Mouse (Mus musculus): ENCODE data around the gene Ptprs.
A peak's percentile ranks its signal among the peaks of the same experiment; 100 is the strongest.
"Not testable (repeated sequence)": the region's sequence is repeated elsewhere in the genome, so short reads cannot be mapped to it uniquely, and the experiment has no call there.

Gene Ptprs

GRCm38 (mm10) chr17:56476402-56476752 is at the start of gene Ptprs:
TSS of gene Ptprs (minus strand) at chr17:56476483.
- DNase-seq (ENCODE audit: low read depth, low spot score), result peak; percentile 93

GRCm38 (mm10) chr17:56524943-56525342 is 48.7 kb upstream of the Ptprs start:
- no peak for DNase-seq (ENCODE audit: low read depth, low spot score)

DNA sequence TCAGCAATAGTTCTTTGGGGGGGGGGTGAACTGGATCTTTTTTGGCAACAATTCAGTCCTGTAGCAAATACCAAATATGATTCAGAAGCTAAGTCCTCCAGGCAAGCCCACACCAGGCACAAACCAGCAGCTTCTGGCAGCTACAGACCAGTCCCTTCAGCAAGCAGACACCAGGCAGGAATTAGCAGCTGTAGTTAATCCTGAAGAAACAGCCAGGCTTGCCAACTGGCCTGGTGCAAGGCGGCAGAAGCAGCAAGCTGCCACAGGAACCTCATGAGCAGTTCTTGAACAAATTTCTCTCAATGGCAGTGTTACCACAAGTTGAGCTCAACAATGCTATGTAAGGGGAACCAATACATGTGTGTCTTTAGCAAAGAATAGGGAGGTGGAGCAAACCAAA is 46.5 kb upstream of the Ptprs start:
- no peak for DNase-seq (ENCODE audit: low read depth, low spot score)

DNA sequence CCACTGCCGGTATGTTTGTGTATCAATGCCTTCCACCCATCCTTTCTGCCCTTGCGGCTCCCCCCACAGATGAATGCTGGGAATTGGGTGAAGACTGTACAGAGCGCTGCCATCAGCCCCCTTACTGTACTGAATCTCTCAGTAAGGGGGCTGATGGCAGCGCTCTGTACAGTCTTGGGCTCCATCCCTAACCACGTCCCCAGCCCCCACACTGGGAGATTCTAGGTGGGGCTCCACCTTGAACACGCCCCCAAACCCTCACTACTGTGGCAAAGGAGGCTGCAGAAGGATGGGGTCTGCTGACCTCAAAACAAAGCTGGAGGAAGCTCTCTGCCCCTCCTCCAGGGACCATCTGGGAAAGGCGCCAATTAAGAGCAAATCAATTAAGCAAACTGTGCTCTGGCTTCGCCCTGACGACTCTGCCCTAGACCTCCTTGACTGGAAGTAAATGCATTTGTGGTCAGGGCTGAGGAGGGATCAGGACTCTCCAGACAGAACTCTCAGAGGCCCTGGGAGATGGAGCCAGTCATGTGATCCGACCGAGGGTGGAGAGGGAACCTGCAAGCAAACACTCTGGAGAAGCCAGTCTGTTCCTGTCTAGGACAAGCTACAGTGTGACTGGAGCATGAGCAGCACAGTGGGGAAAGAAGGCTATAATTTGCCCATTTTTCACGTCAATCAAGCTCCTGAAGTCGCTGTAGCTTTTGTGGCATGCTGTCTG is 39.6 kb upstream of the Ptprs start:
- DNase-seq (ENCODE audit: low read depth, low spot score), result no peak

DNA sequence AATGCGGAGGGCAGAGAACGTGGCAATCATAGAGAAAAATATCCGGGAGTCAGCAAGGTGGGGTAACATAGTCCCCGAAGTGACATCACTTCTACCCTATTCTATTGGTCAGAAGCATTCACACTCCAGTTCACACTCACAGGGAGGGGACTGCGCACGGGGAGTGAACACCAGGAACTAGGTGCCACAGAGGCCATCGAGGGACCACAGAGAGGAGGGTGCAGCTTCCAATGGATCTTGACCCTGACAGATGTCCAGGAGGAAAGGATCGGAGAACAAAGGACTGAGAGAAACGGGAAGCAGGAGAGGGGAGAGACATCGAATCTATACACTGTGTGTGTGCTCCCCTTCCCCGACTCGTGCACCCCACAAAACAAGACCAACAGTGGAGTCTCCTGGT is 38.6 kb upstream of the Ptprs start:
- DNase-seq (ENCODE audit: low read depth, low spot score), result no peak

DNA sequence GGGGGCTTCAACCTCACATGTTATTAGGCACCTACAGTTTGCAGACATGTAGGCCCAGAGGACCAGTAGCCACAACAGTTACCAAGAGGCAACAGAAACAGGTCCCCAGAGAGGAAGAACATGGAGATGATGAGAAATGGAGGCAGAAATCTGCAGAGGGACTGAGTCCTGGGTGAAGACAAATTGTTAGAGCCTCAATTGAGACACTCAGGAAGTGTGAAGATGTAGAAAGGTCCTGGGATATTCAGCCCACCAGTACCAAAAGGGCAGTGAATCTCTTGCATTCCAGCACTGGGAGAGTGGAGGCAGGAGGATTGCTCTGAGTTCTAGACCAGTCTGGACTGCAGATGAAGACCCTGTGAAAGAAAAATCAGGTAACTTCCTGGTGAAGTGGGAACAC is 38.0 kb upstream of the Ptprs start:
- DNase-seq (ENCODE audit: low read depth, low spot score), result no peak

GRCm38 (mm10) chr17:56512310-56512709 is 36.0 kb upstream of the Ptprs start, which contains the start of gene Znrf4:
TSS of gene Znrf4 (minus strand) at chr17:56512431.
- DNase-seq (ENCODE audit: low read depth, low spot score), result no peak

DNA sequence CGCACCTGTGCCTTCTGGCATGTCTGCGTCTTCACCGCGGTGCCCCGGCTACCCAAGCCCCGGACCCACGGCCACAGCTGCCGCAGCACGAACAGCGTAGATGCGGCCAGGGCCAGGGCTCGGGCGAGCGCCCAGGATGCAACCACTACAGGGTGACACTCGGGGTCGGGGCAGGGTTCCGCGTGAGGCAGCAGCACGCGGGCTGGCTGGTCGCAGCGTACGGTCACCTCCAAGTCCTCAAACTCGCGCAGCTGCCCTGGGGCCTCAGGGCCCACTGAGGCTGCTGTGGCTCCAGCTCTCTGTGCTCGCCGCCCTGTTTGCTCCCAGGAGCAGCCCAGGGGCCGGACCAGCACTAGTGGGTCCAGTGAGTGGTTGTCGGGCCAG is 35.4 kb upstream of the Ptprs start:
- no peak for DNase-seq (ENCODE audit: low read depth, low spot score)

DNA sequence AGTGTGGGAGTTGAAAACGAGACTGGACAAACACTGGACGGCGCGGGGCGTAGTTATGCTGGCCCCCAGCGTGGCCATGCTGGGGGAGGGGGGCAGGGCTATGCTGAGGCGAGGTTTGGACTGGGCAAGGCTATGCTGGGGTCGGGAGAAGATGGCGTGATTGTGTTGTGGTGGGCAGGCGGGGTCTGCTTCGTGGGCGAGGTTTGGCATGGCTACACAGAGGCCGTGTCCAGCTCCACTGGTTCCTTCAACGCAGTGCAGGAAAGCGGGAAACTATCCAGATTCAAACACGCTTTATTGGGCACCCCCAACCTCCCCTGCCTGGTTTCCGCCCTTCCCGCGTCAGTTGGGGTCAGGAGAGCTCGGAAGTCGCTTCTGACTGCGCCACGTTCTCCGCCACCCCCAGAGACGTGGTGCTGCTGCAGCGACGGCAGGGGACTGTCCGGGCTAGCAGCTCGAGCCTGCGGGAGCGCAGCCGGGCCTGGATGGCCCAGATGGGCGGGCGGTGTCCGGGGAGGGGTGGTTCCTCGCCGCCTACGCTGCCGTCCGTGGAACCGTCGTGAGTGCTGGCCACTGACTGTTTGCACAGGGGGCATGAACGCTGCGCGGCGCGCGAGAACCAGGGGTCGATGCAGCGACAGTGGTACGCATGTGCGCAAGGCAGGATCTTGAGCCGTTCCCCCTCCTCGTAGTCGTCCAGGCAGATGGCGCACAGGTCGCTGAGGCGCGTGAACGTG is 34.9 kb upstream of the Ptprs start:
- no peak for DNase-seq (ENCODE audit: low read depth, low spot score)

GRCm38 (mm10) chr17:56510473-56510969 is 34.2 kb upstream of the Ptprs start:
- no peak for DNase-seq (ENCODE audit: low read depth, low spot score)

GRCm38 (mm10) chr17:56509707-56510472 is 33.6 kb upstream of the Ptprs start:
- DNase-seq (ENCODE audit: low read depth, low spot score), result no peak

DNA sequence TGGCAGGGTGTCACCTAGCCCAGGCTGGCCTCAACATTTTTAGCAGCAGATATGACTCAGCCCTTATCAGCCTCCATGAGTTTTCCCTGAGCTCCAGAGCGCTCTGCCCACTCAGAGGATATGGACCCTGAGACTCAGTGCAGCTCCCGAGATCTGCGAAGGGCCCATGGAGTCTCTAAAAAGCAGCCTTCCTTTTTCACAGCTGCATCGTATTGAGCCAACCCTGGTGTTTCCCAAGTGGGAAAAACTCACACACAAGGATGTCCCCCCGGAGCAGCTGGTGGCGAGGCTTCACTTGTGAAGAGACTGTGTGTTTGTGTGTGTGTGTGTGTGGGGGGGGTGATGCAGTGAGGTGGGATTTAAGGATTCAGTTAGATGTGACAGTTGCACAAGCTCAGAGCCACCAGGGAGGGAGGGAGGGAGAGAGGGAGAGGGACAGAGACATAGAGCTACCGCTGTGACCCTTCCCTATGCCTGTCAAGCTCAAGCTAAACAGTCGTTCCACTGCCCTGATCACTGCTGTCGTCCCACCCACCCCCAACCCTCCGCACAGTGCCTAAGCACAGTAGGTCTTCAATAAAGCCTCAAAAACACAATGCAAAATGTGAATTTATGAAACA is 32.8 kb upstream of the Ptprs start:
- no peak for DNase-seq (ENCODE audit: low read depth, low spot score)

GRCm38 (mm10) chr17:56507161-56508068 is 31.1 kb upstream of the Ptprs start:
- DNase-seq (ENCODE audit: low read depth, low spot score), result peak; percentile 88

- no peak for DNase-seq (ENCODE audit: low read depth, low spot score)
These were observed 30.3 kb upstream of the Ptprs start for GRCm38 (mm10) chr17:56506417-56507065.

DNA sequence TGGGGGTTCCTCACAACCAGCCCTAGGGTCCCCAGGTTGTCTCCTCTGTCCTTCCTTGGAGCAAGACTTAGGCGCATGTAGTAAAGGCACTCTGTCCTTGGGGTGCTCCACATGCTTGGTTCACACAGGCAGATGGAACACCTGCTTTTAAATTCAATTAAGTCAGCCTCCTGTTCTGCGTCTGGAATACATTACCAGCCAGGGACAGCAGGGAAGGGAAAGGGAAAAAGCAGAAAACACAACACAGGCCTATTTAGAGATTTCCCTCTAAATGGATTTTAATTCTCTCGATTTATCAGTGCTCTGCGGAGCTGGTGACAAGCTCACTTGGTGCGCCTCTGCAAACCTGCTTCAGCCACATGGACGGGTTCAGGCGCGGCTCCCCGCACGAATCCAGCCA is 29.1 kb upstream of the Ptprs start:
- no peak for DNase-seq (ENCODE audit: low read depth, low spot score)

DNA sequence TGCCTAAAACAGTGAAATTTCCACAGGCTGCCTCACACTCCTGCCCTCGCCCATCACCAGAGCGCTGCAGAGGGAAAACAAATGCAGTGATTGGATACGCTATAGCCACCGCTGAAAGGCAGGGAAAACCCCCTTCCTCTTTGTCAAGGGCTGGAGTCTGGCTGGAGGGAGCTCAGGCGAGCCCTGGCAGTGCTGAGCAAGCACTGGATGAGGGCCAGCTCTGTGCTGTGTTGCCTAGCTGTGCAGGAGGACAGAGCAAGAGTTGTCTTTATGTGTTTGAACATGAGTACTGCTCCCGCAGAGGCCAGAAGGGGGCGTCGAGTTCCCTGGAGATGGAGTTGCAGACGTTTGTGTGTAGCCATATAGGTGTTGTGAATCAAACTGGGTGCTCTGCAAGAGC is 26.2 kb upstream of the Ptprs start:
- no peak for DNase-seq (ENCODE audit: low read depth, low spot score)

- not testable (repeated sequence) for DNase-seq (ENCODE audit: low read depth, low spot score)
These were observed 25.5 kb upstream of the Ptprs start for GRCm38 (mm10) chr17:56501635-56502400.

- no peak for DNase-seq (ENCODE audit: low read depth, low spot score)
These were observed 22.9 kb upstream of the Ptprs start for GRCm38 (mm10) chr17:56499229-56499628.

DNA sequence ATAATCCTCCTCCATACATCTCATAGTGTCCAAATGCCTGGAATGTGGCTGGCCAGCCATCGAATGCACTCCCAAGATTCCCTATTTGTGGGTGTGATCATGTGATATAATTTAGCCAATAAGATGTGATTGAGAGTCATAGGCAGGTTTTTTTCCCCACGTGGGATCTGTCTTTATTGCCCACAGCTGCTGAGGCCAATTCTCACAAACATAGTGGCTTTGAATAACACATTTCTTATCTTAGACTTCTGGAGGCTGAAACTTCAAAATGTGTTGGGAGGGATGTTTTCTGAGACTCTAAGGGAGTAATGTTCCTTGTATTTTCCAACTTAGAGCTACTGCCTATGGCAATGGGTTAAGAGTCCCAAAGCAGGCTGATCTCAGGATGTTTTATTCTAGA is 18.2 kb upstream of the Ptprs start:
- DNase-seq (ENCODE audit: low read depth, low spot score), result no peak

DNA sequence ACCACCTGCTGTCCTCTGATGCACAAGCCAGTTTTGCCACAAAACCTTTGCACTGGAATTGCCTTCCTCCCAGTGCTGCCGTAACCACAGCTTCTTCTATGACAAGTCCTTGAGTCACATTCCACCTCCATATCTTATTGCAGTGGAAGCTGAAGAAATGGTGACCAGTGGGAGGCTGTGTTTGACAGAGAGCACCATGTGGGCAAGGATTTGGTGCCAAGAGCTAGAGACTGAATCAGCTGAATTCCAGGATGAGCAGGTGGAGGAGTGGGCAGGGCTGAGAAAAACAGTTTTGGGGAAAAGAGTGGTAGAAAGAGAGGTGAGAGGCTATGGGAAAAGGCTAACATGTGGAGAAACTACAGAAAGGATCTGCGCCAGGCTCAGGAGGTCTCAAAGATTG is 17.6 kb upstream of the Ptprs start:
- no peak for DNase-seq (ENCODE audit: low read depth, low spot score)

Data from retina, adult 2 months (tissue).